Mouse (Mus musculus): Measurements from ENCODE around the gene Helz.

Helz gene

GRCm38 (mm10) chr11:107721057-107721456, 173.3 kb downstream of the Helz start:
- DNase-seq (ENCODE audit: low spot score in 2 of 2), result no peak

- DNase-seq (ENCODE audit: low spot score in 2 of 2), result no peak
These were observed 176.9 kb downstream of the Helz start for GRCm38 (mm10) chr11:107724603-107725002.

- peak; percentile 41 to 59 for DNase-seq (ENCODE audit: low spot score in 2 of 2)
These were observed 180.5 kb downstream of the Helz start for GRCm38 (mm10) chr11:107728073-107728863.

- no peak for DNase-seq (ENCODE audit: low spot score in 2 of 2)
These were observed 181.4 kb downstream of the Helz start for GRCm38 (mm10) chr11:107729141-107729540.

- DNase-seq (ENCODE audit: low spot score in 2 of 2), result no peak
These were observed 183.2 kb downstream of the Helz start for GRCm38 (mm10) chr11:107730940-107731339.

- no peak for DNase-seq (ENCODE audit: low spot score in 2 of 2)
These were observed 183.8 kb downstream of the Helz start for GRCm38 (mm10) chr11:107731498-107731897.

GRCm38 (mm10) chr11:107734133-107734532, 186.4 kb downstream of the Helz start:
- DNase-seq (ENCODE audit: low spot score in 2 of 2), result no peak

- no peak for DNase-seq (ENCODE audit: low spot score in 2 of 2)
These were observed 190.2 kb downstream of the Helz start for GRCm38 (mm10) chr11:107737886-107738285.

GRCm38 (mm10) chr11:107738418-107739099, 190.8 kb downstream of the Helz start:
- peak in 1 of 2 experiments; percentile 32 for DNase-seq (ENCODE audit: low spot score in 2 of 2)

GRCm38 (mm10) chr11:107743100-107743499, 195.4 kb downstream of the Helz start:
- DNase-seq (ENCODE audit: low spot score in 2 of 2), result no peak

Measured in frontal cortex, postnatal 10 days (tissue).